Mouse (Mus musculus): Measurements from ENCODE around the gene Taok1. TPM values are rescaled to one million over a fixed set of nuclear protein-coding genes. Genes with fewer than 3 reads are reported as not detected.
A peak's percentile ranks its signal among the peaks of the same experiment; 100 is the strongest.
"Not testable (repeated sequence)": the region's sequence is repeated elsewhere in the genome, so short reads cannot be mapped to it uniquely, and the experiment has no call there.

Taok1 gene
- polyA plus RNA-seq (2014; fragmentation: Nextera tagmentation; extraction: Ambion mirVana), result 9.6 and 9.9 TPM in 2 replicates

DNA sequence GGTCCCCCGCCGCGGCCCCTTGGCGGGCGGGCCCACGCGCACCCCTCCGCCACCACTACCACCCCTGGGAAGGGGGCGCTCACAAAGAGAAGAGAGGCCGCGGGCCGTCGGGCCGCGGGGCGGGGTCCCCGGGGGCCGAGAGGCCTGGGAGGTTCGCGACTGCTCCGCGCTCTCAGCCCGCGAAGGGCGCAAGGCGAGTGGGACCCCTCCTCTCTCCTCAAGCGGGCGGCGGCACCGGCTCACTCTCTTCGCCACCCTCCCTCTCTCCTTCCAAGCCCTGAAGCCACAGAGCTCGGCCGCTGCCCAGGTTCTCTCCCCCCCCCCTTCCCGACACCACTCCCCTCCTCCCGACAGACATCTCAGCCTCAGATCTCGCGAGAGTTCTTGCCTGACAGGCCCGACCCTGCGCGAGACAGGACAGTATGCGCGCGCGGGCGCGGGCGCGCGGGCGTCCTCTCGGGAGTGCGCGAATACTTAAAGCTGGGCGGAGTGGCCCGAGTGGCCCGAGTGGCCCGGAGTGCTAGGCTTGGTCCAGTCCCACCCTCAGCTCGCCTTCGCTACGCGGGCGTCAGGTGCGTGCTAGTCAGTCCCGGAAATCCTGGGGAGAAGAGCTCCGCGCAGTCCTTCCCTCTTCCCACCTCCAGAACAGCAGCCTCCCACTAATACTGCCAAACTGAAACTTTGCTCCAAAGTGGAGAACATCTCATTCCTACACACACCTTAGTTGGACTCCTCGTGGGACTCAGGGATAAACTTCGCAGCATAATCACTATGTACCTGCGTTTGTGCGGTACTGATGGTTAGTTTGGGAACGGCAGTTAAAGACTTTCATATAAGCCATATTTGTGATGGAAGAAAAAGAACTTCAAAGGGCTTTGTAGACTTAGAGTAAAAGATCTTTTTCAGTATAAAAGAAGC lies at the start of gene Taok1:
TSS of gene Taok1 (minus strand) at position 278 of the 918 bp plus-strand sequence.
- Histone ChIP-seq H3K36me3 (ENCODE audit: control insufficient read depth, insufficient read depth, low read length) (no peaks in the 10 kb centered on the region), H3K9me3 (ENCODE audit: control insufficient read depth, low read length) (no peaks in the 10 kb centered on the region), H3K27me3 (replicated peaks; ENCODE audit: control insufficient read depth, insufficient read depth, low read length) (no peaks in the 10 kb centered on the region), H3K4me3 (ENCODE audit: low read depth, low read length) (peak within 1 kb of the TSS; percentile 93), H3K4me1 (replicated peaks; ENCODE audit: control insufficient read depth, insufficient read depth, low read length) (peaks cover 21% of the 10 kb centered on the region), H3K27ac (ENCODE audit: low read depth, low read length) (peak within 1 kb of the TSS; percentile 87), H3K4me2 (peak within 1 kb of the TSS; percentile 97), H3K9ac (ENCODE audit: low read depth, low read length) (peak within 1 kb of the TSS; percentile 98)
- peak; percentile 96 for DNase-seq (ENCODE audit: low spot score)
- peak; percentile 97 for ATAC-seq (replicated peaks; ENCODE audit: low FRiP score)
- 1% methylated on average over 57 of the region's 71 CpGs for WGBS

DNA sequence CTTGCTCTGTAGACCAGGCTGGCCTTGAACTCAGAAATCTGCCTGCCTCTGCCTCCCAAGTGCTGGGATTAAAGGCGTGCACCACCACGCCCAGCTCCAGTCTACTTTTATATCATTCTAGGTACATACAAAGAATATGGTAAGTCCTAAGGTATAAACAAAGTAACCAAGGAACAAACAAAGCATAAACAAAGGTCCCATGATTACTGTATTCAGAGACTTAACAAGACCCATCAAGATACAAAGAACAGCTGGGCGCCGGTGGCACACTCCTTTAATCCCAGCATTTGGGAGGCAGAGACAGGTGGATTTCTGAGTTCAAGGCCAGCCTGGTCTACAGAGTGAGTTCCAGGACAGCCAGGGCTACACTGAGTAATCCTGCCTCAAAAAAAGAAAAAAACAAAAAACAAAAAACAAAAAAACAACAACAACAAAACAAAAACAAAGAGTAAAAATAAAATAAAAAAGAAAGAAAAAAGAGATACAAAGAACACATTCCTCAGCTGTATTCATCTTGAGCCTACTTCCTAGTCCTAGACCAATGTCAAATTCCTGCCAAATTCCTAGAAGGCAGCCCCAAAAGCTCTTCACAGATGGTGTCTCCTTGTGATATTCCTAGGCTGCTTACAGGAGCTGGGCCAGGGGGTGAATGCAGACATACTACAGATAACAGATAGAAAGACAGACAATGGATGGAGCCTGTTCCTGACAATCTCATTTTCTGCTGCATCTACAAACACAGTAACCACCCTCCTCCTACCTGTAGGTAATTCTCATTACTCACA lies 46.0 kb upstream of the Taok1 start:
- not testable (repeated sequence) for H3K27ac ChIP-seq (ENCODE audit: low read depth, low read length); H3K9ac ChIP-seq (ENCODE audit: low read depth, low read length); H3K36me3 ChIP-seq (ENCODE audit: control insufficient read depth, insufficient read depth, low read length); H3K27me3 ChIP-seq (replicated peaks; ENCODE audit: control insufficient read depth, insufficient read depth, low read length); DNase-seq (ENCODE audit: low spot score); H3K4me3 ChIP-seq (ENCODE audit: low read depth, low read length); H3K9me3 ChIP-seq (ENCODE audit: control insufficient read depth, low read length); ATAC-seq (replicated peaks; ENCODE audit: low FRiP score); H3K4me1 ChIP-seq (replicated peaks; ENCODE audit: control insufficient read depth, insufficient read depth, low read length); H3K4me2 ChIP-seq
- 94% methylated on average over 4 of the region's 4 CpGs for WGBS

DNA sequence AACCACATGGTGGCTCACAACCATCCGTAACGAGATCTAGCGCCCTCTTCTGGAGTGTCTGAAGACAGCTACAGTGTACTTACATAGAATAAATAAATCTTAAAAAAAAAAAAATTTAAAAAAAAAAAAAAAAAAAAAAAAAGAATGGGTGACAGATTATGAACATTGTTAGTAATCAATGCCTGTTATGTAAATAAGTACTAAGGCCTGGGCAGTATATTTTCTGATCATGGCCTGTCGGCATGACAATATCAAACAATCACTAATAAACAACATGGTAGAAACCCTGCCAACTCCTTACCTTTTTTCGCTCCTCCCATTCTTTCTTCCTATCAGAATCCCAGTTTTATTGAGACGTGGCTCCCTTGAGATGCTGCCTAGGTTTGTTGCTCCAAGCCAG lies 44.9 kb upstream of the Taok1 start:
- Histone ChIP-seq H3K4me1 (replicated peaks; ENCODE audit: control insufficient read depth, insufficient read depth, low read length) (no peaks in the 10 kb centered on the region), H3K9me3 (ENCODE audit: control insufficient read depth, low read length) (no peaks in the 10 kb centered on the region), H3K4me2 (no peak overlapping the region), H3K27me3 (replicated peaks; ENCODE audit: control insufficient read depth, insufficient read depth, low read length) (no peaks in the 10 kb centered on the region), H3K36me3 (ENCODE audit: control insufficient read depth, insufficient read depth, low read length) (no peaks in the 10 kb centered on the region), H3K27ac (ENCODE audit: low read depth, low read length) (no peak overlapping the region), H3K9ac (ENCODE audit: low read depth, low read length) (no peak overlapping the region), H3K4me3 (ENCODE audit: low read depth, low read length) (no peak overlapping the region)
- DNase-seq (ENCODE audit: low spot score) (no peak), ATAC-seq (replicated peaks; ENCODE audit: low FRiP score) (no peak)
- 48% methylated on average over 6 of the region's 6 CpGs for WGBS

DNA sequence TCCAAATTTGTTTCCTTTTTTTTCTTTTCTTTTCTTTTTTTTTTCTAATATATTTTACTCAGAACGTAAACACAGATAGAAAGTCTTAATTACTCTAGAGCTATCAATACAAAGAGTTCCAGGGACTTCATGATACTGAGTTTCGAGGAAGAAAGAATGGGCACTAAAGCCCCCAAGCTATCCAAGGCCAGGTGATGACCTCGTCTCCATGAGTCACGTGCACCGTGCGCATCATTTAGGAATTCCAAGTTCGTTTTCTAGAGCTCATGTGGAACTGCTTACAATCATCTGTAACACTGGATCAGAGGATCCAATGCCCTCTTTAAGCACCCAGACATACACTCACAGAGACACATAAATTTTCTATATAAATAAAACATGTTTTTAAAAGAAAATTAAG lies 41.3 kb upstream of the Taok1 start:
- no peaks in the 10 kb centered on the region for H3K9me3 ChIP-seq (ENCODE audit: control insufficient read depth, low read length)
- H3K27me3 ChIP-seq (replicated peaks; ENCODE audit: control insufficient read depth, insufficient read depth, low read length), result no peaks in the 10 kb centered on the region
- no peaks in the 10 kb centered on the region for H3K36me3 ChIP-seq (ENCODE audit: control insufficient read depth, insufficient read depth, low read length)
- no peak overlapping the region for H3K4me3 ChIP-seq (ENCODE audit: low read depth, low read length)
- 72% methylated on average over 7 of the region's 7 CpGs for WGBS
- H3K9ac ChIP-seq (ENCODE audit: low read depth, low read length), result no peak overlapping the region
- ATAC-seq (replicated peaks; ENCODE audit: low FRiP score) (no peak), DNase-seq (ENCODE audit: low spot score) (no peak)
- no peak overlapping the region for H3K27ac ChIP-seq (ENCODE audit: low read depth, low read length)
- no peaks in the 10 kb centered on the region for H3K4me1 ChIP-seq (replicated peaks; ENCODE audit: control insufficient read depth, insufficient read depth, low read length)
- H3K4me2 ChIP-seq, result no peak overlapping the region

DNA sequence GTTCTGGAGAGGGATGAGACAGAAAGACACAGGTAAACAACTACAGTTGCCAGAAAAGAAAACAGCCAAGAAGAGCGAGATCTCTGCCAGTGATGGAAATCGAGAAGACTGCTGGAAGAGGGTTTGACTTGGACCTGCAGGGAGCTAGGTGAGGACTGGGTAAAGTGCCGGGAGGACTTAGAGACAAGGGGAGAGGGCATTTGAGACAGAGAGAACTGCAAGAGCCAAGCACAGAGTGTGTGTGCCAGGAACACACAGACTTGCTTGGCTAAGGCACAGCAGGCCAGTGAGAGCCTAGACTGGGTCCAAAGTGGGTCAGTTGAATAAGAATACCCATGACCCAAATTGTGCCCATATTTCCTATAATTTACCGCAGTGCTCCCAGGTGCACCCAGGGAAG lies 37.9 kb upstream of the Taok1 start:
- H3K27ac ChIP-seq (ENCODE audit: low read depth, low read length), result no peak overlapping the region
- DNase-seq (ENCODE audit: low spot score) (no peak), ATAC-seq (replicated peaks; ENCODE audit: low FRiP score) (no peak)
- H3K27me3 ChIP-seq (replicated peaks; ENCODE audit: control insufficient read depth, insufficient read depth, low read length), result no peaks in the 10 kb centered on the region
- H3K36me3 ChIP-seq (ENCODE audit: control insufficient read depth, insufficient read depth, low read length), result no peaks in the 10 kb centered on the region
- no peak overlapping the region for H3K4me3 ChIP-seq (ENCODE audit: low read depth, low read length)
- no peak overlapping the region for H3K4me2 ChIP-seq
- H3K9me3 ChIP-seq (ENCODE audit: control insufficient read depth, low read length), result no peaks in the 10 kb centered on the region
- no peak overlapping the region for H3K9ac ChIP-seq (ENCODE audit: low read depth, low read length)
- WGBS, result 78% methylated on average over 4 of the region's 4 CpGs
- H3K4me1 ChIP-seq (replicated peaks; ENCODE audit: control insufficient read depth, insufficient read depth, low read length), result no peaks in the 10 kb centered on the region

DNA sequence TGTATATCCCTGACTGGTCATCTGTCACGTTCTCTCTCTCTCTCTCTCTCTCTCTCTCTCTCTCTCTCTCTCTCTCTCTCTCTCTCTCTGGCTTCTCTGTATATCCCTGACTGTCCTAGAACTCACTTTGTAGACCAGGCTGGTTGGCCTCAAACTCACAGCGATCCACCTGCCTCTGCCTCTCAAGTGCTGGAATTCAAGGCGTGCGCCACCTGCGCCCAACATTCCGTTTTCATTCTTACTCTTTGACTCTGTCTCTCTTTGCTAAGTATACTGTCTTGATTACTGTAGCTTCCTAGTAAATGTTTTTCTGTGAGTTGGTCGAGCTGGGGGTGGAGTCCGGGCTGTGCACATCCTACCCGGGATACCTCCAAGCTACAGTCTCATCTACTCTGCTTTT lies 33.8 kb upstream of the Taok1 start:
- Histone ChIP-seq H3K4me1 (replicated peaks; ENCODE audit: control insufficient read depth, insufficient read depth, low read length) (no peaks in the 10 kb centered on the region), H3K9ac (ENCODE audit: low read depth, low read length) (no peak overlapping the region), H3K9me3 (ENCODE audit: control insufficient read depth, low read length) (no peaks in the 10 kb centered on the region), H3K4me3 (ENCODE audit: low read depth, low read length) (no peak overlapping the region), H3K4me2 (no peak overlapping the region), H3K36me3 (ENCODE audit: control insufficient read depth, insufficient read depth, low read length) (no peaks in the 10 kb centered on the region), H3K27me3 (replicated peaks; ENCODE audit: control insufficient read depth, insufficient read depth, low read length) (no peaks in the 10 kb centered on the region), H3K27ac (ENCODE audit: low read depth, low read length) (no peak overlapping the region)
- 77% methylated on average over 9 of the region's 9 CpGs for WGBS
- DNase-seq (ENCODE audit: low spot score) (no peak), ATAC-seq (replicated peaks; ENCODE audit: low FRiP score) (no peak)

DNA sequence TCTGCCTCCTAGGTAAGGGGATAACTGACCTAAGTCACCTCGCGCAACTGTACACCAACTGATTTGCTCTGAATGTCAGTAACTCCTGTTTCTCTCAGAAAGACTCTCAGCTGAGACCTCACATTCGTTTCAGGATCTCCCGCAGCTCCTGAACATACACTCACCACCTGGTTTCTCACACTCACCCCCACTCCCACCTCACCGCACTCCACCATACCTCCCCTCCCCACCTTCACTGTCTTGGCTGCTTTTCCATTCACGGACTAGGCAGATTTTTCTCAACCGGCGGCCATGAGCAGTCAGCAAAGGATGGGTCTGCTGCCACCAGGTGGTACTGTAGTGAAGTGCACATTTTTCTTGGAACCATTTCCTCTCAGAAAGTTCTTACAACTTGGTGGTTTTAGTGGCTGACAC lies 22.6 kb upstream of the Taok1 start:
- no peak overlapping the region for H3K27ac ChIP-seq (ENCODE audit: low read depth, low read length)
- 16% methylated on average over 8 of the region's 8 CpGs for WGBS
- peak overlapping the region; percentile 69 for H3K4me2 ChIP-seq
- peaks cover 17% of the 10 kb centered on the region for H3K4me1 ChIP-seq (replicated peaks; ENCODE audit: control insufficient read depth, insufficient read depth, low read length)
- no peaks in the 10 kb centered on the region; the same call in 1 of the 2 replicates for H3K27me3 ChIP-seq (replicated peaks; ENCODE audit: control insufficient read depth, insufficient read depth, low read length)
- ATAC-seq (replicated peaks; ENCODE audit: low FRiP score) (peak; percentile 50), DNase-seq (ENCODE audit: low spot score) (peak; percentile 70)
- H3K36me3 ChIP-seq (ENCODE audit: control insufficient read depth, insufficient read depth, low read length), result no peaks in the 10 kb centered on the region
- H3K9ac ChIP-seq (ENCODE audit: low read depth, low read length), result peak overlapping the region; percentile 53; the same call in 1 of the 2 replicates
- H3K9me3 ChIP-seq (ENCODE audit: control insufficient read depth, low read length), result no peaks in the 10 kb centered on the region
- H3K4me3 ChIP-seq (ENCODE audit: low read depth, low read length), result peak overlapping the region; percentile 39

DNA sequence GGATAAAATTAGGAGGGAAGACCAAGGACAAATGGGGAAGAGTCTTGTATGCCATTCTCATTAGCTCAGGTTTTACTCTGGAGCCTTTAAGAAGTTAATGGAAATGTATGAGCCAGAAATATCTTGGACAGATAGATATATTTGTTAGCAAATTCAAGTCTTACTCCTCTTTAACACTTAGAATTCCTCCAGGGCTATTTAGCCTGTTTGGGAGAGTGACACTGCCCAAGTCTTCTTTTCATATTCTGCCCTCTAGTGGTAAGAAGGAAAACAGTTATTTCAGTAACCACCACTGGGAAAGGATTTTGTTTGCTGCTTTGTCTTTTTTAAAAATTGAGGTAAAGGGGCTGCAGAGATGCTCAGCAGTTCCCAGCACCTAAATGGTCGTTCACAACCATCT lies 21.9 kb upstream of the Taok1 start:
- DNase-seq (ENCODE audit: low spot score) (no peak), ATAC-seq (replicated peaks; ENCODE audit: low FRiP score) (0 out of 2 replicates have a peak, but pooled peaks have one; percentile 39)

More for the DNA sequence above, 21.9 kb upstream of the Taok1 start:
- Histone ChIP-seq H3K4me3 (ENCODE audit: low read depth, low read length) (no peak overlapping the region), H3K27ac (ENCODE audit: low read depth, low read length) (no peak overlapping the region), H3K9me3 (ENCODE audit: control insufficient read depth, low read length) (no peaks in the 10 kb centered on the region), H3K4me2 (peak overlapping the region; percentile 69), H3K27me3 (replicated peaks; ENCODE audit: control insufficient read depth, insufficient read depth, low read length) (no peaks in the 10 kb centered on the region; the same call in 1 of the 2 replicates), H3K4me1 (replicated peaks; ENCODE audit: control insufficient read depth, insufficient read depth, low read length) (peaks cover 25% of the 10 kb centered on the region), H3K9ac (ENCODE audit: low read depth, low read length) (no peak overlapping the region), H3K36me3 (ENCODE audit: control insufficient read depth, insufficient read depth, low read length) (no peaks in the 10 kb centered on the region)
- WGBS, result 4% methylated on average over 1 of the region's 1 CpGs

All from liver, embryonic 11.5 days (tissue).